Mouse (Mus musculus) embryonic facial prominence, embryonic 15.5 days (tissue): ENCODE measurements around the gene Faxc. TPM values are rescaled to one million over a fixed set of nuclear protein-coding genes. Genes with fewer than 3 reads are reported as not detected.

Source experiments
- polyA plus RNA-seq: library from polyadenylated mRNA; unstranded; fragments of >200 nt; fragmentation: Nextera tagmentation; extraction: Ambion mirVana; gene quantifications from 2 replicates; pipeline ENCODE4 v1.2.1, GENCODE M21; 2015

The Faxc gene
- polyA plus RNA-seq, 1 experiment from 2014 or later: 5.6 TPM

Other genes with a start within 250 kb of the Faxc start
- gene Prdm13, start 245.4 kb upstream of the Faxc start, polyA plus RNA-seq: not detected in 2 replicates
- gene Ccnc, start 203.6 kb upstream of the Faxc start, polyA plus RNA-seq: 39.7 and 39.8 TPM in 2 replicates
- 7.0 and 8.5 TPM in 2 replicates for gene Usp45, start 164.2 kb upstream of the Faxc start, polyA plus RNA-seq
- gene Tstd3, start 164.1 kb upstream of the Faxc start, polyA plus RNA-seq: 7.5 and 8.2 TPM in 2 replicates
- gene Pnisr, start 83.7 kb upstream of the Faxc start, polyA plus RNA-seq: 134 and 141 TPM in 2 replicates
- 13.1 and 13.5 TPM in 2 replicates for gene Coq3, start 51.7 kb upstream of the Faxc start, polyA plus RNA-seq